In the genomic region with DNA sequence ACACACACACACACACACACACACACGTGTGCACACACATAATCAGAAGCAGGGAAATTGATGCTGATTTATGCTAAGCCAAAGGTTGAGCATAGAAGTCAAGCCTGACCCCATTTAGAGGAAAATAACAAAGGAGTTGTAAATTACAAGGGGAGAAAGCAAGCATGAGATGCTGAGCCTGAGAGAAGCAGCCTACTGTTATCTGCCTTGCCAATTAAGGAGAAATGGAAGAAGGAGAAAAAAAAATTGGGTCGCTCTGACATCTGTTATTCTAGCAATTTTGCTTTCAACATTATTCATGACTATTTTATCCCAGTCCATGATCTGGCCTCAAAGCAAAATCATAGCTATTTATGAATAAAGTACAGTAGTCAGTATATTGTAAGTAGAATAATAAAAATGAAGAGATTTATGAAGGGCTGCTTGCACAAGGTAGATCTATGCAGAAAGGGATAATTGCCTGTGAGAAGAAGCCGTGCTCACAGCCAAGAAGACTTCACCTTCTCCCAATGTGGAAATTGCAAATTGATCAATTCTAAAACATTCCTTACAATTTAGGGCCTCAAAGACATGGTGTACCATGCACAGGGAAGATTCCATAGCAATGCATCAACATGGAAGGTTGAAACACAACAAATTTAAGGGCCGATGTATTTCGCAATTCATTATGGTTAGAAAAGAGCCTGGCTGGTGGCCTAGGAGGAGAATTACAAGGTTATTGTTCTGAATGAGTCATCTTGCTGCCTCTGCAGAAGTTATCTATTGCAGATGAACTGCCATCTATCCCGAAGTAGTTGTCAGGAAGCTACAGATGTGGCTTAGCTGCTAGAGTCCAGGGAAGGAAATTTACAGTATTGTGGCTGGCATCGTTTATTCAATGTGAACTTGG, we compare ENCODE assay signal across 21 mouse cellular contexts.
A peak's percentile ranks its signal among the peaks of the same experiment; 100 is the strongest.
DNase-seq lines count a peak whose midpoint lies in the region; ATAC-seq and TF ChIP-seq lines count a peak whose summit lies in the region.
"Had no signal": no experiment of that assay in that cellular context is flagged by ENCODE, and none has a peak within 500 bp of the region (broad histone marks: within the 10 kb centered on the region; RNA-seq: fewer than 3 reads in every experiment).

No protein-coding gene starts in this region.

- ATAC-seq in kidney, postnatal 0 days (replicated peaks; ENCODE audit: low FRiP score, low read depth): no peak
- ATAC-seq in kidney, embryonic 14.5 days (ENCODE audit: low FRiP score, low TSS enrichment): no peak
- ATAC-seq in Patski: peak; percentile 65
- ATAC-seq in kidney, embryonic 15.5 days (replicated peaks; ENCODE audit: low FRiP score): no peak
- ATAC-seq: activated CD4-positive, CD25-positive, alpha-beta regulatory T cell, adult 4 months; CD4-positive, CD25-positive, alpha-beta regulatory T cell, adult 4 months; forebrain, embryonic 13.5 days had no signal

- POLR2A ChIA-PET in Patski (lab: Charles Lee): no interaction called here

- H3K9ac ChIP-seq in kidney, postnatal 0 days (ENCODE audit: low read depth, low read length): no peak overlapping the region
- no peak overlapping the region for H3K9ac ChIP-seq in kidney, embryonic 14.5 days (ENCODE audit: low read depth, low read length)
- H3K9ac ChIP-seq in kidney, embryonic 15.5 days: no peak overlapping the region
- H3K9ac ChIP-seq: embryonic facial prominence, embryonic 15.5 days; forebrain, embryonic 13.5 days; neural tube, embryonic 13.5 days; stomach, embryonic 15.5 days had no signal

- no peak for TF ChIP-seq CTCF in kidney, postnatal 0 days (IDR thresholded peaks at IDR 0.05; ENCODE audit: low read depth)
- TF ChIP-seq CTCF in Patski (IDR thresholded peaks at IDR 0.05): no peak

- H3K4me2 ChIP-seq in kidney, postnatal 0 days (ENCODE audit: low read length): no peak overlapping the region
- H3K4me2 ChIP-seq in kidney, embryonic 14.5 days (replicated peaks; ENCODE audit: low read depth, low read length): no peak overlapping the region
- no peak overlapping the region for H3K4me2 ChIP-seq in kidney, embryonic 15.5 days
- H3K4me2 ChIP-seq: embryonic facial prominence, embryonic 15.5 days; forebrain, embryonic 13.5 days; heart, embryonic 11.5 days; neural tube, embryonic 13.5 days; stomach, embryonic 15.5 days had no signal

- peak; percentile 4 for DNase-seq in kidney, postnatal 0 days (ENCODE audit: low spot score)
- peak; percentile 30 for DNase-seq in Patski (ENCODE audit: low read depth, low spot score)
- peak; percentile 26 for DNase-seq in adrenal gland, postnatal 25 days
- peak; percentile 19 for DNase-seq in retina, postnatal 1 day
- DNase-seq in B cell, adult 2 months: no peak
- DNase-seq: cerebellum, adult 9-11 months; kidney, postnatal 10 days; layer of hippocampus, adult 9-11 months; liver; lung, adult 18-20 months; lung, postnatal 36 days; thymus, postnatal 36 days had no signal

- no peaks in the 10 kb centered on the region for H3K27me3 ChIP-seq in kidney, postnatal 0 days (ENCODE audit: insufficient read depth, low read length)
- no peaks in the 10 kb centered on the region for H3K27me3 ChIP-seq in kidney, embryonic 14.5 days (ENCODE audit: control insufficient read depth, insufficient read depth, low read length)
- H3K27me3 ChIP-seq in Patski: no peaks in the 10 kb centered on the region
- no peaks in the 10 kb centered on the region for H3K27me3 ChIP-seq in kidney, embryonic 15.5 days
- H3K27me3 ChIP-seq: embryonic facial prominence, embryonic 15.5 days; forebrain, embryonic 13.5 days; neural tube, embryonic 13.5 days; stomach, embryonic 15.5 days had no signal

- no peaks in the 10 kb centered on the region for H3K36me3 ChIP-seq in kidney, postnatal 0 days (ENCODE audit: insufficient read depth, low read length)
- no peaks in the 10 kb centered on the region for H3K36me3 ChIP-seq in kidney, embryonic 14.5 days (ENCODE audit: control insufficient read depth, insufficient read depth, low read length)
- H3K36me3 ChIP-seq in kidney, embryonic 15.5 days: no peaks in the 10 kb centered on the region
- H3K36me3 ChIP-seq: embryonic facial prominence, embryonic 15.5 days; neural tube, embryonic 13.5 days; stomach, embryonic 15.5 days had no signal

- in situ Hi-C loops in Patski (cut with MboI; ENCODE audit: low pct_unique_long_range_greater_than_20kb): no loop called here

- H3K4me1 ChIP-seq in kidney, postnatal 0 days (replicated peaks; ENCODE audit: insufficient read depth, low read length): no peaks in the 10 kb centered on the region
- H3K4me1 ChIP-seq in kidney, embryonic 14.5 days (ENCODE audit: control insufficient read depth, insufficient read depth, low read length): no peaks in the 10 kb centered on the region
- H3K4me1 ChIP-seq in kidney, embryonic 15.5 days: no peaks in the 10 kb centered on the region
- H3K4me1 ChIP-seq: embryonic facial prominence, embryonic 15.5 days; forebrain, embryonic 13.5 days; neural tube, embryonic 13.5 days; stomach, embryonic 15.5 days had no signal

- CTCF ChIA-PET in Patski (lab: Charles Lee): interaction anchor here (0.6 to 1.2 kb wide), 4 partner anchors 34 to 52 kb away, joined by 3 to 4 read pairs (median 3); no protein-coding TSS in a partner anchor

- WGBS in kidney, postnatal 0 days: 62% methylated on average over 7 of the region's 7 CpGs
- 69% methylated on average over 7 of the region's 7 CpGs for WGBS in kidney, embryonic 14.5 days
- WGBS in kidney, embryonic 15.5 days: 63% methylated on average over 7 of the region's 7 CpGs

- H3K27ac ChIP-seq in kidney, postnatal 0 days: no peak overlapping the region
- no peak overlapping the region for H3K27ac ChIP-seq in kidney, embryonic 14.5 days (ENCODE audit: low read depth, low read length)
- H3K27ac ChIP-seq in kidney, embryonic 15.5 days: no peak overlapping the region
- H3K27ac ChIP-seq: embryonic facial prominence, embryonic 15.5 days; forebrain, embryonic 13.5 days; neural tube, embryonic 13.5 days; stomach, embryonic 15.5 days had no signal

- no peak overlapping the region for H3K4me3 ChIP-seq in kidney, postnatal 0 days (replicated peaks; ENCODE audit: low read depth, low read length)
- H3K4me3 ChIP-seq in kidney, embryonic 14.5 days (ENCODE audit: low read length): no peak overlapping the region
- H3K4me3 ChIP-seq in kidney, embryonic 15.5 days (replicated peaks): no peak overlapping the region
- H3K4me3 ChIP-seq: embryonic facial prominence, embryonic 15.5 days; forebrain, embryonic 13.5 days; neural tube, embryonic 13.5 days; stomach, embryonic 15.5 days had no signal

- H3K9me3 ChIP-seq in kidney, postnatal 0 days (replicated peaks; ENCODE audit: low read length): no peaks in the 10 kb centered on the region
- H3K9me3 ChIP-seq in kidney, embryonic 14.5 days (ENCODE audit: control insufficient read depth, low read length): no peaks in the 10 kb centered on the region
- H3K9me3 ChIP-seq in kidney, embryonic 15.5 days (replicated peaks): no peaks in the 10 kb centered on the region
- H3K9me3 ChIP-seq: embryonic facial prominence, embryonic 15.5 days; neural tube, embryonic 13.5 days; stomach, embryonic 15.5 days had no signal

Comparison
In these comparisons a context has a peak if more than half of its experiments do, and no peak if none do; other contexts are left out.
1. DNase-seq: peak in kidney, postnatal 0 days (single experiment), Patski (single experiment), adrenal gland, postnatal 25 days (single experiment) and retina, postnatal 1 day (single experiment); none in B cell, adult 2 months (0 of 2).